Mouse (Mus musculus): ENCODE results near the gene Gpr180. TPM values are rescaled to one million over a fixed set of nuclear protein-coding genes. Genes with fewer than 3 reads are reported as not detected.
A peak's percentile ranks its signal among the peaks of the same experiment; 100 is the strongest.

The Gpr180 gene
- polyA plus RNA-seq, 1 experiment from 2014 or later = 46.3 TPM

DNA sequence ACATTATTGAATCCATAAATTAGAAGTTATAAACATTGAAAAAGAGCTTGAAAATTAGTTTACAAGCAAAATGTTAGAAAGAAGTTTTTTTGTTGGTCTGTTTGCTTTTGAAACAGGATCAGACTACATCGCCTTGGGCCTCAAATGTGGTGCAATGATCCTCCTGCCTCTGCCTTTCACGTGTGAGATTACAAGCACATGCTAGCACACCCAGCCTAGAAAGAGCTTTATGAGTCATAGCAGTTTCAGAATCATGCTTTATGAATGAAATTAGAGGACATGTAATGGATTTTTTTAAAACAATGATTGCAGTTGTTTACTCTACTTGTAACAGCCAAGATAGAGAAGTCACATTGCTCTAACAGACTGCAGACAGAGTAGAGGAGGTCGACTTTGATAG, 24.8 kb downstream of the Gpr180 start:
- H3K36me3 ChIP-seq = peaks cover 41% of the 10 kb centered on the region
- H3K27me3 ChIP-seq (ENCODE audit: insufficient read depth, poor library complexity, severe bottlenecking) = no peaks in the 10 kb centered on the region
- no peaks in the 10 kb centered on the region for H3K9me3 ChIP-seq
- no peak overlapping the region for H3K27ac ChIP-seq
- no peak overlapping the region for H3K4me3 ChIP-seq
- 83% methylated on average over 3 of the region's 3 CpGs for WGBS
- H3K4me1 ChIP-seq = peaks cover 6% of the 10 kb centered on the region; the same call in 1 of the 2 replicates
- DNase-seq (ENCODE audit: low spot score) = no peak

DNA sequence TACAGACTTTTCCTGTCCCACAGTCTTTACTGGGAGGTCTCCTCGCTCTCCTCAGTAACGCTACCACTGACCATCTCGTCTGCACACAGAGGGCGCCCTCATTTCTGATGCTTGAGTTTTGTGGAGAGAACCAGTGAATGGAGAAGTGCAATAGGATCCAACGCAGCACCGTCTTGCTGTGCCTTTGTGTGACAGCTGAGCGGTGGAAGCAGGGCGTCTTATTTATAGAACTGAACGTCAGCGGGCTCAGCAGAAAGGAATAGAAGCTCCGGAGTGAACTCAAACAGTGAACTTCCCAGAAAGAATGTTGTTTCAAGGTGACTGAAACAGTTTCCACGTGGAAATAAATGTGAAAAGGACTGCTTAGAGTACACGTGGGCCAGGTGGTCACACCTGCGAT, 25.7 kb downstream of the Gpr180 start:
- H3K27ac ChIP-seq = peak overlapping the region; percentile 36; the same call in 1 of the 2 replicates

DNA sequence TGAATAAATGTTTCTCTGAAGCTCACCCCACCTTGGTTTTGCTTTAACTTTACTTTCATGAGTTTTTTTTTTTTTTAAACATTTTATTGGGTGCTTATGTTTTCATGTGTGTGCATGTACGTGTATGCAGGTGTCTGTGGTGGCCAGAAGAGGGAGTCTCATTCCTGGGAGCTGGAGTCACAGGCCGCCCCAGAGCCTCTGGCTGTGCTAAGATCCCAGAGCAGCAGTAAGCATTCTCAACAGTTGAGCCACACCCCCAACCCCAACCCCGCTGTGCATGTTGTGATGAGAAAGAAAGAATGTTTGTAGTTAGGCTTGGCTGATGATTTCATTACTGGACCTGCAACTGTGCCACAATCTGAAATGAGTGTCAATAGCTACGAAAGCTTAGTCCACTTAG, 31.8 kb downstream of the Gpr180 start:
- H3K27ac ChIP-seq = no peak overlapping the region
- 88% methylated on average over 4 of the region's 4 CpGs for WGBS
- peaks cover 13% of the 10 kb centered on the region; the same call in 1 of the 2 replicates for H3K36me3 ChIP-seq
- H3K4me1 ChIP-seq = no peaks in the 10 kb centered on the region
- H3K9me3 ChIP-seq = no peaks in the 10 kb centered on the region
- H3K27me3 ChIP-seq (ENCODE audit: insufficient read depth, poor library complexity, severe bottlenecking) = no peaks in the 10 kb centered on the region
- H3K4me3 ChIP-seq = no peak overlapping the region
- DNase-seq (ENCODE audit: low spot score) = no peak

More for the DNA sequence above, 25.7 kb downstream of the Gpr180 start:
- H3K4me3 ChIP-seq = no peak overlapping the region
- peaks cover 40% of the 10 kb centered on the region for H3K36me3 ChIP-seq
- no peaks in the 10 kb centered on the region for H3K9me3 ChIP-seq
- no peak for DNase-seq (ENCODE audit: low spot score)
- WGBS = 57% methylated on average over 14 of the region's 14 CpGs
- H3K4me1 ChIP-seq = peaks cover 6% of the 10 kb centered on the region; the same call in 1 of the 2 replicates
- no peaks in the 10 kb centered on the region for H3K27me3 ChIP-seq (ENCODE audit: insufficient read depth, poor library complexity, severe bottlenecking)

DNA sequence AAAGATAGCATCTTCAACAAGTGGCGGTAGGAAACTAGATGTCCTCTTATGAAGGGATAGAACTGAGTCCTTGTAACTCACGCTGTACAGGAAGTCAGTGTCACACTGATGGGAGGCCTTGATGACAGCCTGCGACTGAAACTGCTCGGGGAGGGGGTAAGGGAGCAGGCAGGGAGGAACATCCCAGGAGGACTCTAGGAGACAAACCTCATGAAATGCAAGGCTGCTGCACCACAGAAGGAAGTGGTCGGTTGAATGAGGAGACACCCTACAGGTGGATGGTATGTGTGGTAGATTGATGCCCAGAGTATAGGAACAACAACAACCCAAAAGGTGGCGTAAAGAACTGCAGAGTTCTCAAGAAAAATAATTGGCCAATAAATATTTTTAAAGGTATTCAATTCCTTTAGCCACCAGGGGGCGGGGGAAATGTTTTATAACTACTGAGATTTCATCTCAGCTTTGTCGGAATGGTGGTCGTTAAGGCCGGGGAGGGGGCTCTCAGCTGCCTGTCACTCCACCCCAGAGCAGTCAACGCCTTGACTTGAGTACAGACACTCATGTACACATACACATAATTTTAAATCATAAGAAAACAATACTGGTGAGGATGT, 36.7 kb downstream of the Gpr180 start:
- no peak for DNase-seq (ENCODE audit: low spot score)
- H3K9me3 ChIP-seq = no peaks in the 10 kb centered on the region
- no peak overlapping the region for H3K4me3 ChIP-seq
- 70% methylated on average over 11 of the region's 11 CpGs for WGBS
- H3K36me3 ChIP-seq = peaks cover 11% of the 10 kb centered on the region; the same call in 1 of the 2 replicates
- no peak overlapping the region for H3K27ac ChIP-seq
- no peaks in the 10 kb centered on the region for H3K4me1 ChIP-seq
- H3K27me3 ChIP-seq (ENCODE audit: insufficient read depth, poor library complexity, severe bottlenecking) = no peaks in the 10 kb centered on the region

DNA sequence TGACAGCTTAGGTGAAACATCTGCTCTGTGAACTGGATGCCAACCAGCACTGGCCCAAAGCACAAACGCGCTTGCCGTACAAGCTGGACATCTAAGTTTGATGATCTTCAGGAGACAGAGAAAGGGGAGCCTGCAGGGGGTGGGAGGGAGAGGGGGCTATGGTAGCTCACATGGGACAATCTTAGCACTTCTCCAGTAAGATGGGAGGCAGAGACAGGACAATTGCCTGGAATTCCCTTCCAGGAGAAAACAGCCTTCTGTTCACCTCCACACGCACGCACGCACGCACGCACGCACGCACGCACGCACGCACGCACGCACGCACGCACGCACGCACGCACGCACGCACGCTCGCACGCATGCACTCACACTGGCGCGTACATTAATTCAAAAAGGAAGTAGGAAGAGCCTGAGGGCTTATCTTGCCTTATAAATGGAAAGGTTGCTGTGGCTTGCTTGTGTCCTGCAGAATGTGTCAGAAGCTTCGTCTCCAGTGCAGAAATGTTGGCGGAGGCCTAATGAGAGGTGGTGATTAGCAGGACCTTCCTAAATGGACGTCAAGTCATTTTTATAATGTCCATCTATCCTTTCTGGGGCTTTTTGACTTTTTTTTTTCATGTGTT, 38.2 kb downstream of the Gpr180 start:
- H3K4me1 ChIP-seq = no peaks in the 10 kb centered on the region
- H3K4me3 ChIP-seq = no peak overlapping the region
- no peaks in the 10 kb centered on the region for H3K36me3 ChIP-seq
- no peaks in the 10 kb centered on the region for H3K9me3 ChIP-seq
- no peak for DNase-seq (ENCODE audit: low spot score)
- H3K27ac ChIP-seq = no peak overlapping the region
- H3K27me3 ChIP-seq (ENCODE audit: insufficient read depth, poor library complexity, severe bottlenecking) = no peaks in the 10 kb centered on the region
- 79% methylated on average over 30 of the region's 30 CpGs for WGBS

DNA sequence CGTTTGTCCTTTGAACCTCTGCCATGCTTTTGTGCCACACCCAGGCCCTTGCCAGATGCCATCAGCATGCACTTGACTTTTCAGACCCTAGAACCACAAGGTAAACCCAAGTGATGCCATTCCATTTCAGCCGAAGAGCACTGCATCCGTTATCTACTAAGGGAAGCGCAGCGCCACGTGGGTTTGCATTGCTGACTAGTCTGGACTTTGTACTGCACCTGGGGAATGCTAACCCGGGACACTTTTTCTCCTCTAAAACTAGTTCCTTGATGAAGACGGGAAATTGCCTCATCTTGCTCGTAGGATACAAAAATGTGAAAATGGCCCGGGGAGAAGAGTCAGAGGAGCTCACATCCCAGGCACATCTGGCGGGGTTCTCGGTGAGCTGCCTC, 38.7 kb downstream of the Gpr180 start:
- H3K27ac ChIP-seq = no peak overlapping the region

DNA sequence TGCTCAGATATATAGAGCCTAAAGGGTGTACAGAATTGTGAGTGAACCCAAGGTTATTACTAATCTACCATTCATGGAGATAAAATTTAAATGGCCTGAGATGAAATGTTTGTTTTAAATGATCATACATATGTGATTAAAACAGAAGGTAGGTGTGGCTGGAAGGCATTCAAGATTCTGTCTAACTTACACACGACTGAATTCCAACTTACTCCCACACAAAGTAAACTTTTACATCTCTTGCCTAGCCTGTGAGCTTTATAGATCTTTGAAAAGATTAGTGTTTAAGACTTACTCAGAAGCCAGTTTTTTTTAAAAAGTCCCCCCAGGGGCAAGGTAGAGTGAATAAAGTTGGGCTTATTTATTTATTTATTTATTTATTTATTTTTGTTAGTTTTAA, 42.3 kb downstream of the Gpr180 start:
- DNase-seq (ENCODE audit: low spot score) = no peak
- 57% methylated on average over 1 of the region's 1 CpGs for WGBS

More for the DNA sequence above, 38.7 kb downstream of the Gpr180 start:
- Histone ChIP-seq H3K4me3 (no peak overlapping the region), H3K4me1 (no peaks in the 10 kb centered on the region), H3K27me3 (ENCODE audit: insufficient read depth, poor library complexity, severe bottlenecking) (no peaks in the 10 kb centered on the region), H3K36me3 (no peaks in the 10 kb centered on the region), H3K9me3 (no peaks in the 10 kb centered on the region)
- 84% methylated on average over 12 of the region's 12 CpGs for WGBS
- no peak for DNase-seq (ENCODE audit: low spot score)

DNA sequence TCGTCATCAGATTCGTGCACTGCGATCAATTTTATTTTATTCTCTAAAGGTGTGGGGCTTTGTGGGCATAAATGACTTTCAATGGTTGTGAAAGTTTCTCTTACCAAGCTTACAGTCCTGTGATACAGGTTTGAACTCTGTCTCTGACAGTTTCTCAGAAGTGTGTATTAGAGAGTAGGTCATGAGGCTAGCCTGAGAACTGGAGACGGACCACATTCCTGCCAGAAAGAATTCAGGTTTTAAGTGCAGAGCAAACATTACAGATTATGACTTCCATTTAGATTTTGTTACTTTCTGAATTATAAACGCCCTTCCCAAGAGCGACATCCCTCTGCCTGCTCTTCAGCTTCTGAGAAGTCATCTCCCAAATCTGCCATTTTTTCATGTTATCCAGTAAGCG, 42.7 kb downstream of the Gpr180 start:
- 34% methylated on average over 7 of the region's 7 CpGs for WGBS
- no peak for DNase-seq (ENCODE audit: low spot score)
- Histone ChIP-seq H3K36me3 (no peaks in the 10 kb centered on the region), H3K9me3 (no peaks in the 10 kb centered on the region), H3K27ac (peak overlapping the region; percentile 82), H3K27me3 (ENCODE audit: insufficient read depth, poor library complexity, severe bottlenecking) (no peaks in the 10 kb centered on the region), H3K4me1 (no peaks in the 10 kb centered on the region), H3K4me3 (peak overlapping the region; percentile 62)

More for the DNA sequence above, 42.3 kb downstream of the Gpr180 start:
- no peak overlapping the region for H3K27ac ChIP-seq
- H3K4me1 ChIP-seq = no peaks in the 10 kb centered on the region
- H3K4me3 ChIP-seq = no peak overlapping the region
- H3K9me3 ChIP-seq = no peaks in the 10 kb centered on the region
- no peaks in the 10 kb centered on the region for H3K36me3 ChIP-seq
- no peaks in the 10 kb centered on the region for H3K27me3 ChIP-seq (ENCODE audit: insufficient read depth, poor library complexity, severe bottlenecking)

DNA sequence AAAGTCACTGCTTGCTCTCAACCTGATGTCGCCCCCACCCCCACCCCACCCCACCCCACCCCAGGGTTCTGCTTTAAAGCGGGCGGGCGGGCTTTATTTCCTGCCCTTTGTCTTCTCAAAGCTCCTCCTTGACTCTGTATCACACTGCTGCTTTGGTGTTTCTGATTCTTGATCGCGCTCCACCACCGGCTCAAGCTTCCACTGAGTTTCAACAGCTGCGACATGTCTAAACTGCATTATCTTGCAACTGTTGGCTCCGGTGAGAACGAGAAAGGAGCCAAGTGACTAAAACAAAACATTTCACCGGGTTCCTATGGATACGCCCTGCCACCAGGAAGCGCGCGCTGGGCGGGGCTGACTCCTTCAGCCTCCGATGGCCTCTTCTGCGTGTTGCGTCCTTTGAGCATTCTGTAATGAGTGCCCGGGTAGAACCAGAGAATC, 43.2 kb downstream of the Gpr180 start:
- Histone ChIP-seq H3K27me3 (ENCODE audit: insufficient read depth, poor library complexity, severe bottlenecking) (no peaks in the 10 kb centered on the region), H3K9me3 (no peaks in the 10 kb centered on the region), H3K4me3 (peak overlapping the region; percentile 62), H3K27ac (peak overlapping the region; percentile 82), H3K36me3 (no peaks in the 10 kb centered on the region), H3K4me1 (no peaks in the 10 kb centered on the region)
- WGBS = 0% methylated on average over 20 of the region's 20 CpGs
- DNase-seq (ENCODE audit: low spot score) = peak; percentile 80

DNA sequence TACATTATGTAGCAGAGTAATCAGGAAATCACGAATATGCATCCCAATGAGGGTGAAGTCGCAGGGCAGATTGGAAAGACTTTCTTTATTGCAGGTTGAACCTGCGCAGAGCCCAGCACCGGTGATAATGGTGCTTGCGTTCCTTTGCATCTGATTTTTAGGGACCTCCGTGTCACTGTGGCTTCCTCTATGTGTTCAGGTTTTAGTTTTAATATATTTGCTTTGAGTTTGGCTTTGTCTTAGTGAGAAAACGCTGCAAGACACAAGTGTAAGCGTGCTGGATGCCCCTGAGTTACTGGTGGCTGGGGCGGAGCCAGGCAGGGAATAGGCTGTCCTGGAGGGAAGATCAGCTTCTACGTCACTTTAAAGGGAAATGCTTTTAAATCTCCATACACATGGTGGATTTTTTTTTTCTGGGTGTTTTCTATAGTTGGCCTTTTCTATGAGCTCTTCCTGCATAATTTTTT, 43.8 kb downstream of the Gpr180 start:
- Histone ChIP-seq H3K27ac (peak overlapping the region; percentile 82), H3K9me3 (no peaks in the 10 kb centered on the region), H3K4me3 (peak overlapping the region; percentile 62), H3K4me1 (no peaks in the 10 kb centered on the region), H3K36me3 (no peaks in the 10 kb centered on the region), H3K27me3 (ENCODE audit: insufficient read depth, poor library complexity, severe bottlenecking) (no peaks in the 10 kb centered on the region)
- peak; percentile 71 for DNase-seq (ENCODE audit: low spot score)
- 7% methylated on average over 10 of the region's 10 CpGs for WGBS

DNA sequence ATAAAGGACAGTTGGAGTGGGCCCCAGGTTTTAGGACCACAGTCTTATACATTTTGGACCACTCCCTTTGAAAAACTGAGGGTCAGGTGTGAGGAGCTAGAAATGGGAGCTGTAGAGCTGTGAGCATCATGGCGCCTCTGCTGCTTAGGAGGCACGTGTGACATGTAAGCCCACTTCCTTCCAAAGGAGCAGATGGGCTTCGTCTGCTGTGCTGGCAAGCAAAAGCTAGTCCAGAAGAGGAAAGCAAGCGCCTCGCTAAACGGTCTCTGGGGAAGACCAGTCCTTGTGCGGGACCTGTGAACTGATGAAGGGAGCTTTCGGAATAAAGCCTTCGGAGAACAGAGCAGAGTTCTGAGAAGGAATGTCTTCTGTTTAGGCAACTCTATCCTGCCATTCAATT, 54.5 kb downstream of the Gpr180 start:
- 77% methylated on average over 9 of the region's 9 CpGs for WGBS
- H3K4me3 ChIP-seq = no peak overlapping the region
- DNase-seq (ENCODE audit: low spot score) = no peak
- H3K9me3 ChIP-seq = no peaks in the 10 kb centered on the region
- no peaks in the 10 kb centered on the region for H3K4me1 ChIP-seq
- no peak overlapping the region for H3K27ac ChIP-seq
- H3K36me3 ChIP-seq = no peaks in the 10 kb centered on the region
- H3K27me3 ChIP-seq (ENCODE audit: insufficient read depth, poor library complexity, severe bottlenecking) = peaks cover 34% of the 10 kb centered on the region

DNA sequence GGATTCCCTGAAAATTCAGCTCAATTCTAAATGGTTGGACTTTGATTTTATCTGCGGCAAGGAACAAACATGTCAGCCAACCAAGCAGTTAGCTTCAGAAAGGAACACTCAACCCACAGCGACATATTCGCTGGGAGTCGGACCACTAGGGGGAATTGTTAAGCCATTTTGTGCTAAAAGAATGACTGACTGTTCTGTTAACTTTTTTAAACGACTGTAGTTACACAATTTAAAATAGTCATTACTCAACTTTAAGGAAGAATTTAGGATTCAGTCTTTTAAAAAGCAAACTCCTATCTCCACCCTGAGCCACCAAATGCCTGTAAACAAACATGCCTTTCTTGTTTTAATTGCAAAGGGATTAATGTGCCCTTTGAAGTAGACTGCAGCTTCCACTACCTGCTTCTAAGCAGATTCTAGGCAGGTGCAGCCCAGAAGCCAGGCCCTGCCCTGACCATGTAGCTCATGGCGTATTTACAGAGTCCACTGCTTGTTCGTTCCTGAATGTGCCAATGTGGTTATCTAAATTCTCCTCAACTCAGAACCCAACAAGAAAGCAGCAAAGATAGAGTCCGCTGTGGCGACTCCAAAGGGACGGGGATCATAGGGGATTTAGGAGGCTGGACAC, 56.2 kb downstream of the Gpr180 start:
- H3K4me1 ChIP-seq = no peaks in the 10 kb centered on the region
- no peaks in the 10 kb centered on the region for H3K9me3 ChIP-seq
- H3K27me3 ChIP-seq (ENCODE audit: insufficient read depth, poor library complexity, severe bottlenecking) = peaks cover 37% of the 10 kb centered on the region
- H3K27ac ChIP-seq = no peak overlapping the region
- WGBS = 53% methylated on average over 10 of the region's 10 CpGs
- no peak overlapping the region for H3K4me3 ChIP-seq
- no peak for DNase-seq (ENCODE audit: low spot score)
- H3K36me3 ChIP-seq = no peaks in the 10 kb centered on the region

DNA sequence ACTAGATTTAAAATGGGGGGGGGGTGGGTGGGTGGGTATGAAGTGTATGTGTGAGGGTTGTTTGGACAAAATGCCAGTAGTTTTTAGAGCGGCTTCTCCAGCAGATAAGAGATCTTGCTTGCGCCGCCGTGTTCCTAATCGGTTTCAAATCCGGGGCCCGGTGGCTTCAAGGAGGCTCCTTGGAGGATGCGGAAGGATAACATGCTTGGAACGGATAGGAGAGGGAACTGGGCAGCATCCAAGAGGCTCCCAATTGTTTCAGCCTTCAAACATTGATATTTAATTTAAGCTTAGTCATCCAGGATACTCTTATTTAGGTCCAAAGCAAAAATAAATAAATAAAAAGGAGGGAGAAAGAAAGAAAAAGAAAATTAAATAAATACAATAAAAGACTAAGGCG, 56.7 kb downstream of the Gpr180 start:
- DNase-seq (ENCODE audit: low spot score) = no peak
- WGBS = 36% methylated on average over 10 of the region's 10 CpGs
- Histone ChIP-seq H3K36me3 (no peaks in the 10 kb centered on the region), H3K9me3 (no peaks in the 10 kb centered on the region), H3K27ac (no peak overlapping the region), H3K27me3 (ENCODE audit: insufficient read depth, poor library complexity, severe bottlenecking) (peaks cover 37% of the 10 kb centered on the region), H3K4me1 (no peaks in the 10 kb centered on the region), H3K4me3 (no peak overlapping the region)

Data from heart, embryonic 10.5 days (tissue).